Mouse (Mus musculus): ENCODE measurements around the gene Swi5. TPM values are rescaled to one million over a fixed set of nuclear protein-coding genes. Genes with fewer than 3 reads are reported as not detected.

Gene Swi5
- total and polyA plus RNA-seq, 3 experiments, result 371 to 480 TPM; not detected in 1

DNA sequence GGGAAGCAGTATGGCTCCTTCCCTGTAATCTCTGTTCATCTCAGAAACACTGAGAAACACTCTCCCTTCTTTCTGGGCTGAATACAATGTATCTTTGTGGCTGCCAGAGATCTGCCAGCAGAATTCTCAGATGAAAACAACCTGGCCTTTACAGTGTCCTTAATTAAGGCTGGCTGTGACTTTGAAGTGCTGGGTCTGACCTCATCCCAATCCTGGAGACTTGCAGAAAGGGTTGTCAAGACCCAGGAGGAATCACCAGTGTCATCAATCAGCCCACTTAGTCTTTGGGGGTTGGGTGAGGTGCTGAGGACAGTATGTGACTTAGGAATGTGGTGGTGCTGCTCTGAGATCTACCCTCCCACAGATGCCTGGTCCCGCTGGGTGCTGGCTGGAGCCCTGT lies 34.5 kb downstream of the Swi5 start:
- Histone ChIP-seq H3K36me3 (ENCODE audit: control insufficient read depth in 1 of 2, insufficient read depth in 2 of 2, low read length in 2 of 2) (peaks cover 0 to 4% of the 10 kb centered on the region in 2 experiments; a peak in 1 of 4 replicates), H3K9me3 (replicated peaks; ENCODE audit: insufficient read depth, low read length) (no peaks in the 10 kb centered on the region)

DNA sequence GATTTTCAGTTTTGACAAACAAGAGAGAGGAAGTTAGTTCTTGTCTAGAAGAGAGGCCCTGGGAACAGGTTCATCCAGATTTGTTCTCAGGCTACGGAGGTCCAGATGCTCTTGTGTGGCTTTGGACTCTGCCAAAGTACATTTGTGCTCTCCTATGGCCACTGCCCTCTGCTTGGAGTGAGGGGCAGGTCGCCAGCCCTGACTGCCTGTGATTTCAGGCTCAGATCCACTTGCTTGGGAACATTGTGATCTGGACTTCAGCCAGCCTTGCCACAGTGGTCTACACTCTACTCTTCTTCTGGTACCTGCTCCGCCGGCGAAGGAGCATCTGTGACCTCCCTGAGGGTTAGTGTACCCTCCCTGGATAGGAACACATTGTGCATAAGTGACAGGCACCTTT lies 35.2 kb downstream of the Swi5 start:
- peaks cover 0 to 4% of the 10 kb centered on the region in 2 experiments; a peak in 1 of 4 replicates for H3K36me3 ChIP-seq (ENCODE audit: control insufficient read depth in 1 of 2, insufficient read depth in 2 of 2, low read length in 2 of 2)

More for the DNA sequence above, 34.5 kb downstream of the Swi5 start:
- Histone ChIP-seq H3K27ac (ENCODE audit: control insufficient read depth, low read depth, low read length) (no peak overlapping the region), H3K27me3 (ENCODE audit: control insufficient read depth in 1 of 2, insufficient read depth in 2 of 2, low read length in 2 of 2) (no peaks in the 10 kb centered on the region), H3K9ac (ENCODE audit: control insufficient read depth, low read depth, low read length, poor library complexity, severe bottlenecking) (no peak overlapping the region), H3K4me3 (ENCODE audit: control insufficient read depth in 1 of 2, insufficient read depth in 1 of 2, low read depth in 2 of 2, low read length in 2 of 2) (no peak overlapping the region), H3K79me2 (ENCODE audit: control insufficient read depth, insufficient read depth, low read length, poor library complexity) (no peaks in the 10 kb centered on the region), H3K4me1 (ENCODE audit: control insufficient read depth in 1 of 2, insufficient read depth in 2 of 2, low read length in 2 of 2) (no peaks in the 10 kb centered on the region)
- no peak for TF ChIP-seq ZNF384 (IDR thresholded peaks at IDR 0.05; ENCODE audit: low read depth, low read length)
- TF ChIP-seq POLR2AphosphoS2 (IDR thresholded peaks at IDR 0.05; ENCODE audit: low read length), result no peak
- no peak for TF ChIP-seq KAT2A (conservative IDR thresholded peaks at IDR 0.05; ENCODE audit: low read depth, low read length)
- TF ChIP-seq SMC3 (IDR thresholded peaks at IDR 0.05; ENCODE audit: low read depth, low read length), result no peak
- no peak for TF ChIP-seq UBTF (IDR thresholded peaks at IDR 0.05; ENCODE audit: borderline replicate concordance, insufficient read depth, low read depth, low read length)
- no peak for TF ChIP-seq NELFE (IDR thresholded peaks at IDR 0.05; ENCODE audit: low read depth, low read length)
- TF ChIP-seq HCFC1 (IDR thresholded peaks at IDR 0.05; ENCODE audit: low read depth, low read length), result no peak
- no peak for TF ChIP-seq MYC (IDR thresholded peaks at IDR 0.05; ENCODE audit: low read depth, low read length)
- TF ChIP-seq SIN3A (IDR thresholded peaks at IDR 0.05; ENCODE audit: low read length), result no peak
- no peak for TF ChIP-seq MXI1 (IDR thresholded peaks at IDR 0.05; ENCODE audit: low read depth, low read length)
- no peak for DNase-seq (ENCODE audit: low read depth, low spot score)

DNA sequence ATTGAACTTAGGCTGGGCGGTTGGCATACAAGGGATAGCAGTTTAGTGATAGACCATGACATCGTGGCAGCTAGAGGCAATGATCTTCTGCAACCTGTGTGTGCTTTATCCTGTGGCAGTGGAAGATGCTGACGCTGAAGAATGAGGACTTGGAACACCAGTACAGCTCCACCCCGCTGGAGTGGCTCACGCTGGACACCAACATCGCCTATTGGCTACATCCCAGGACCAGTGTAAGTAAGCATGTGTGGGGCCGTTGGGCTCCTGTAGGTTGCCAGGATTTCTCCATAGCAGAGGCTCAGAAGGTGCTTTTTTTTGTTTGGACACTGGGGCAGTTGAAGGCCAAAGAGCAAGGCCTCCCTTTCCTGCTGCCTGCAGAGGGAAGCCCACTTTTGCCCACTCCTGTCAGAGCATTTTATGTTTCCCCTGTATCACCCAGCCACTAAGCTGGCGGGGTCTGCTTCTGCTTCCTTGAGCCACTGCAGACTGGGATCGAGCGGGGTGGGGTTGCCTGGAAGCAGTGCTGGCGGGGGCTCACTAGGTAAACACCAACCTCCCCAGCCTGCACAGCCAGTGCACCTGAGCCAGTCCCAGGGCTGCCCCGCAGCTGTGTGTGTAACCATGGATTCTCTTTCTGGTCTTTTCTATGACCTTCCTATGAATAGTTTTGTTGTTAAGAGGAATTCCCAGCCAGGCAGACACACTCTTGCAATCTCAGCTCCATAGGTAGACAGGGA lies 35.9 kb downstream of the Swi5 start:
- Histone ChIP-seq H3K36me3 (ENCODE audit: control insufficient read depth in 1 of 2, insufficient read depth in 2 of 2, low read length in 2 of 2) (peaks cover 0 to 6% of the 10 kb centered on the region in 2 experiments; a peak in 2 of 4 replicates), H3K79me2 (ENCODE audit: control insufficient read depth, insufficient read depth, low read length, poor library complexity) (no peaks in the 10 kb centered on the region), H3K9ac (ENCODE audit: control insufficient read depth, low read depth, low read length, poor library complexity, severe bottlenecking) (no peak overlapping the region), H3K27me3 (ENCODE audit: control insufficient read depth in 1 of 2, insufficient read depth in 2 of 2, low read length in 2 of 2) (no peaks in the 10 kb centered on the region), H3K27ac (ENCODE audit: control insufficient read depth, low read depth, low read length) (no peak overlapping the region), H3K4me3 (ENCODE audit: control insufficient read depth in 1 of 2, insufficient read depth in 1 of 2, low read depth in 2 of 2, low read length in 2 of 2) (no peak overlapping the region), H3K4me1 (ENCODE audit: control insufficient read depth in 1 of 2, insufficient read depth in 2 of 2, low read length in 2 of 2) (no peaks in the 10 kb centered on the region; a peak in 1 of 4 replicates), H3K9me3 (replicated peaks; ENCODE audit: insufficient read depth, low read length) (no peaks in the 10 kb centered on the region)
- no peak for DNase-seq (ENCODE audit: low read depth, low spot score)
- no peak for TF ChIP-seq SIN3A (IDR thresholded peaks at IDR 0.05; ENCODE audit: low read length)
- no peak for TF ChIP-seq CTCF (IDR thresholded peaks at IDR 0.05 in 2 of 3, conservative IDR thresholded peaks at IDR 0.05 in 1 of 3; ENCODE audit: control insufficient read depth in 1 of 3, insufficient read depth in 1 of 3, low read depth in 2 of 3, low read length in 3 of 3, poor library complexity in 1 of 3, severe bottlenecking in 1 of 3)
- no peak for TF ChIP-seq ETS1 (IDR thresholded peaks at IDR 0.05; ENCODE audit: low read depth, low read length)
- TF ChIP-seq CHD1 (IDR thresholded peaks at IDR 0.05; ENCODE audit: low read depth, low read length), result no peak
- no peak for TF ChIP-seq TBP (IDR thresholded peaks at IDR 0.05; ENCODE audit: low read depth, low read length)
- TF ChIP-seq RAD21 (IDR thresholded peaks at IDR 0.05; ENCODE audit: low read depth, low read length), result no peak
- no peak for TF ChIP-seq NELFE (IDR thresholded peaks at IDR 0.05; ENCODE audit: low read depth, low read length)
- TF ChIP-seq ZNF384 (IDR thresholded peaks at IDR 0.05; ENCODE audit: low read depth, low read length), result no peak
- TF ChIP-seq CHD2 (IDR thresholded peaks at IDR 0.05; ENCODE audit: low read length), result no peak
- TF ChIP-seq ZMIZ1 (IDR thresholded peaks at IDR 0.05; ENCODE audit: low read depth, low read length), result no peak
- no peak for TF ChIP-seq GATA1 (IDR thresholded peaks at IDR 0.05; ENCODE audit: low read depth, low read length)

More for the DNA sequence above, 35.2 kb downstream of the Swi5 start:
- no peak overlapping the region for H3K27ac ChIP-seq (ENCODE audit: control insufficient read depth, low read depth, low read length)
- no peaks in the 10 kb centered on the region for H3K79me2 ChIP-seq (ENCODE audit: control insufficient read depth, insufficient read depth, low read length, poor library complexity)
- DNase-seq (ENCODE audit: low read depth, low spot score), result no peak
- H3K27me3 ChIP-seq (ENCODE audit: control insufficient read depth in 1 of 2, insufficient read depth in 2 of 2, low read length in 2 of 2), result no peaks in the 10 kb centered on the region
- no peaks in the 10 kb centered on the region for H3K9me3 ChIP-seq (replicated peaks; ENCODE audit: insufficient read depth, low read length)
- H3K4me1 ChIP-seq (ENCODE audit: control insufficient read depth in 1 of 2, insufficient read depth in 2 of 2, low read length in 2 of 2), result no peaks in the 10 kb centered on the region
- no peak for TF ChIP-seq SMC3 (IDR thresholded peaks at IDR 0.05; ENCODE audit: low read depth, low read length)
- TF ChIP-seq E2F4 (IDR thresholded peaks at IDR 0.05; ENCODE audit: borderline replicate concordance, low read depth, low read length), result no peak
- no peak for TF ChIP-seq GATA1 (IDR thresholded peaks at IDR 0.05; ENCODE audit: low read depth, low read length)
- TF ChIP-seq MAX (IDR thresholded peaks at IDR 0.05; ENCODE audit: low read length), result no peak
- no peak for TF ChIP-seq MAFK (IDR thresholded peaks at IDR 0.05; ENCODE audit: borderline replicate concordance, low read depth, low read length)
- no peak overlapping the region for H3K4me3 ChIP-seq (ENCODE audit: control insufficient read depth in 1 of 2, insufficient read depth in 1 of 2, low read depth in 2 of 2, low read length in 2 of 2)
- no peak overlapping the region for H3K9ac ChIP-seq (ENCODE audit: control insufficient read depth, low read depth, low read length, poor library complexity, severe bottlenecking)
